Mouse (Mus musculus): ENCODE results near the gene Slc17a3.

DNA sequence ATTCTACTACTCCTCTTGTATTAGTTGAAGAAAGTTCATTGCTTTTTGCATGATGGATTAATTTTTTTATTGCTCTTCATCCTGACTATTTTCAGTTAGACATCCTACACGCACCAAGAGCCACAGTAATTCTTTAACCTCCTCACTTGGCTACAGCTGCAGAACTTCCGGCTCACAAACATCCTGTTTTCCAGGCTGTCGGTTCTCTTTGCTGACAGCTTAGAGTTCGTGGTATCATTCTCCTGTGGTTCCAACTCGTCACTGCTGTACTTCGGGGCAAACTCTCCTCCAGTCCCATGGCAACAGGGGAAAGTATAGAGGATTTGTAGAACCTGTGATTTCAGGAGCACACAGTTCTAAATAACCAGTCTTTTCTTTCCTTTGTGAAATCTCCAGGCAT is 59.0 kb downstream of the Slc17a3 start:
- TF ChIP-seq POLR2A (IDR thresholded peaks at IDR 0.05; ENCODE audit: insufficient read depth, low read depth, low read length) = no peak
- no peak for TF ChIP-seq CTCF (IDR thresholded peaks at IDR 0.05; ENCODE audit: insufficient read depth, low read depth, low read length)

All from olfactory bulb, adult 2 months (tissue).